Mouse (Mus musculus): ENCODE measurements around the gene Parp8. TPM values are rescaled to one million over a fixed set of nuclear protein-coding genes. Genes with fewer than 3 reads are reported as not detected.
A peak's percentile ranks its signal among the peaks of the same experiment; 100 is the strongest.

The Parp8 gene
- polyA plus RNA-seq, 1 experiment: 22.4 TPM

- no peak overlapping the region for H3K27ac ChIP-seq (ENCODE audit: insufficient read depth, low read length)
- no peak for TF ChIP-seq CTCF (IDR thresholded peaks at IDR 0.05; ENCODE audit: extremely low read depth, insufficient read depth, low read length)
- TF ChIP-seq POLR2A (IDR thresholded peaks at IDR 0.05; ENCODE audit: extremely low read depth, insufficient read depth, low read length): no peak
- H3K4me1 ChIP-seq (ENCODE audit: control insufficient read depth, insufficient read depth, low read length): no peaks in the 10 kb centered on the region
- no peak overlapping the region for H3K4me3 ChIP-seq (ENCODE audit: insufficient read depth, low read length)
Measured at GRCm38 (mm10) chr13:117035121-117035520, 9.8 kb upstream of the Parp8 start.

DNA sequence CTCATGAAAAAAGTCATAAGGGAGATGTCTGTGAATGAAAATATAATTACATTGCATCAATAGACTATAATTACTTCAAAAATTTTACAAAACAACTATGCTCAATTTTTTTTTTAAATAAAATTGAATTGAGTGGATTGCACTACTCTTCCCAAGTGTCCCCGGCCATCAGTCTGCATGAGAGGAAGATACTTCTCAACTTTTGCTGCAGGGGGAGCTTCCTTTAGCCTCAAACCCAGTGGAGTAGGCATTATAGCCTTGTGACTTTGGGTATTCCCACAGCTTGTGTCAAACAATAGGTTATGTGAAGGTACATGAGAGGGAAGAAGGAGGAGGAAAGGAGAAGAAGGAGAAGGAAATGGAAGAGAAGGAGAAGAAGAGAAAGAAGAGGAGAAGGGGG, 9.3 kb upstream of the Parp8 start:
- no peak for TF ChIP-seq POLR2A (IDR thresholded peaks at IDR 0.05; ENCODE audit: extremely low read depth, insufficient read depth, low read length)
- Histone ChIP-seq H3K27ac (ENCODE audit: insufficient read depth, low read length) (no peak overlapping the region), H3K4me1 (ENCODE audit: control insufficient read depth, insufficient read depth, low read length) (no peaks in the 10 kb centered on the region), H3K4me3 (ENCODE audit: insufficient read depth, low read length) (no peak overlapping the region)

GRCm38 (mm10) chr13:117033676-117034308, 8.5 kb upstream of the Parp8 start:
- no peak for TF ChIP-seq POLR2A (IDR thresholded peaks at IDR 0.05; ENCODE audit: extremely low read depth, insufficient read depth, low read length)
- TF ChIP-seq CTCF (IDR thresholded peaks at IDR 0.05; ENCODE audit: extremely low read depth, insufficient read depth, low read length): no peak
- Histone ChIP-seq H3K4me1 (ENCODE audit: control insufficient read depth, insufficient read depth, low read length) (no peaks in the 10 kb centered on the region), H3K4me3 (ENCODE audit: insufficient read depth, low read length) (no peak overlapping the region), H3K27ac (ENCODE audit: insufficient read depth, low read length) (no peak overlapping the region)

DNA sequence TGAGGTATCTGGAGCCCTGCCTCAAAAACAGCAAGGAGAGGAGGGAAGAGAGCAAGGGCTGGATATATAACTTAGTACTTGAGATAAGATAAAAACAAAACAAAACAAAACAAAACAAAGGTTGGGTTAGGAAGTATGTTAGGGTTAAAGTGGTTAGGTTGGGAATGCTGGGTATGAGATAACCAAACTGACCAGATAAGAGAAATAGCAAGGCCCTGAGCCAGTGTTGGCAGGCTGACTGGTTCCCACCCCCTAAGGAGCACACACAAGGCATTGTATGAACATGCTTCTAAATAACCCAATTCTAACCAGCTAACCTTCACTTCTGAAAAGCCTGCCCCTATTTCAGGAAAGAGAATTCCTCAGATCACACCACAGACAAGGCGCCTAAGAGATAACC, 7.1 kb upstream of the Parp8 start:
- no peak overlapping the region for H3K4me3 ChIP-seq (ENCODE audit: insufficient read depth, low read length)
- H3K27ac ChIP-seq (ENCODE audit: insufficient read depth, low read length): no peak overlapping the region
- H3K4me1 ChIP-seq (ENCODE audit: control insufficient read depth, insufficient read depth, low read length): no peaks in the 10 kb centered on the region
- no peak for TF ChIP-seq CTCF (IDR thresholded peaks at IDR 0.05; ENCODE audit: extremely low read depth, insufficient read depth, low read length)
- no peak for TF ChIP-seq POLR2A (IDR thresholded peaks at IDR 0.05; ENCODE audit: extremely low read depth, insufficient read depth, low read length)

DNA sequence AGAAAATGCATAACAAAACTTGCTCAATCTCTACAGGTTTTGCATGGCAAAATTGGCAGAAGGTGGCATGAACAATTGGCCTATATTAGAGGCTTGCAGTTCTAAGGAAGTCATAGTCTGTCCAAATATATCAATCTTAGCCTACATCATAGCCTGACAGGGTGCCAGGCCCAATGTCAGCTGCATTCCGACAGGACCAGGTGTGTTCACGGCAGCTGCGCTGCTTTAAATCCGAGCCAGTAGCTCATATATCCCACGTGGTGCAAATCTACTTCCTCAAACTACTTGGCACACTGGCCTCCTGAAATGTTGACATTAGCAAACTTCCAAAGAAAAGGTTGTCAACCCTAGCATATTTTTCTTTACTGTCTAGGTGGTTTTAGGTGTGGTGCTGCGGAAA, 6.2 kb upstream of the Parp8 start:
- H3K4me1 ChIP-seq (ENCODE audit: control insufficient read depth, insufficient read depth, low read length): no peaks in the 10 kb centered on the region
- no peak overlapping the region for H3K27ac ChIP-seq (ENCODE audit: insufficient read depth, low read length)
- TF ChIP-seq CTCF (IDR thresholded peaks at IDR 0.05; ENCODE audit: extremely low read depth, insufficient read depth, low read length) (no peak), POLR2A (IDR thresholded peaks at IDR 0.05; ENCODE audit: extremely low read depth, insufficient read depth, low read length) (no peak)
- no peak overlapping the region for H3K4me3 ChIP-seq (ENCODE audit: insufficient read depth, low read length)

DNA sequence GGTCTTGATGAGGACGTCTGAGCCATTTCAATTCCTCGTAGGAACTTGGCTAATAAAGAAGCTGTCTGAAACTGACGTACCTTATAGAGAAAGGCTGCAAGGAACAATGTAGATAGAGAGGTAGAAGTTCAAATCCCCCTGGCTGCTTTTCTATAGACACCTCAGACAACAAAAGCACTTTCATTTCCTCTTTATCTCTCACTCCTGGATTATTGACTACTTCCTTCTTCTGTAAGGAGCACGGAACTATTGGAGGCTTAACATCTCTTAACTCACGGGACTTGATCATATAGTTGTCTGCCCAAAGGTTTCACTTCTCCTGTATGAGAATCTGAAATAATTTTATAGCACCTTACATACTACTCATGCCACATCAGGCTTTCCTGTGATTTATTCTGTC, 2.9 kb upstream of the Parp8 start:
- no peak overlapping the region for H3K4me3 ChIP-seq (ENCODE audit: insufficient read depth, low read length)
- no peak for TF ChIP-seq CTCF (IDR thresholded peaks at IDR 0.05; ENCODE audit: extremely low read depth, insufficient read depth, low read length)
- TF ChIP-seq POLR2A (IDR thresholded peaks at IDR 0.05; ENCODE audit: extremely low read depth, insufficient read depth, low read length): no peak
- no peaks in the 10 kb centered on the region for H3K4me1 ChIP-seq (ENCODE audit: control insufficient read depth, insufficient read depth, low read length)
- H3K27ac ChIP-seq (ENCODE audit: insufficient read depth, low read length): no peak overlapping the region

DNA sequence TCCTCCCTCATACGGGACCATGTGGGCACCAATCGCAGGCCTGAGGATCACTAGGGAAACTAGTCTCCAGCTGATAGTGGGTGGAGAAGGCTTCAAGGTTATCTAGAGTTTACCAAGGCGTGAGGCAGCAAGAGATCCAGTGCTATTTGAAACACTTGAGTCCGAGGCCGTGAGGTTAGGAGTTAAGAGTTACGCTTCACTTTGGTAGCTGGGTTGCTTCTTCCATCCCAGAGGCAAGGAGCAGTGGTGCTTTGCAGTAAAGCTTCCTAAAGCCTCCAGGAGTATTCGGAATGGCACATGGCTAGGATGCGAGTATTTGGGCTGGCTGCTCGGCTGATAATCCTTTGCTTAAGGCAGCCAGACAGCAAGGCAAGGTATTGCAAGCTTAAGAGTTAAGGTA, 2.0 kb upstream of the Parp8 start:
- H3K4me1 ChIP-seq (ENCODE audit: control insufficient read depth, insufficient read depth, low read length): no peaks in the 10 kb centered on the region
- no peak overlapping the region for H3K27ac ChIP-seq (ENCODE audit: insufficient read depth, low read length)
- H3K4me3 ChIP-seq (ENCODE audit: insufficient read depth, low read length): no peak overlapping the region
- no peak for TF ChIP-seq POLR2A (IDR thresholded peaks at IDR 0.05; ENCODE audit: extremely low read depth, insufficient read depth, low read length)

- TF ChIP-seq POLR2A (IDR thresholded peaks at IDR 0.05; ENCODE audit: extremely low read depth, insufficient read depth, low read length) (no peak), CTCF (IDR thresholded peaks at IDR 0.05; ENCODE audit: extremely low read depth, insufficient read depth, low read length) (no peak)
- Histone ChIP-seq H3K27ac (ENCODE audit: insufficient read depth, low read length) (no peak overlapping the region), H3K4me3 (ENCODE audit: insufficient read depth, low read length) (no peak overlapping the region; the same call in 1 of the 2 replicates), H3K4me1 (ENCODE audit: control insufficient read depth, insufficient read depth, low read length) (no peaks in the 10 kb centered on the region)
Measured at GRCm38 (mm10) chr13:117026276-117026780, 991 bp upstream of the Parp8 start.

- H3K4me1 ChIP-seq (ENCODE audit: control insufficient read depth, insufficient read depth, low read length): no peaks in the 10 kb centered on the region
- peak overlapping the region; percentile 97 for H3K4me3 ChIP-seq (ENCODE audit: insufficient read depth, low read length)
- peak overlapping the region; percentile 75 for H3K27ac ChIP-seq (ENCODE audit: insufficient read depth, low read length)
- TF ChIP-seq POLR2A (IDR thresholded peaks at IDR 0.05; ENCODE audit: extremely low read depth, insufficient read depth, low read length) (no peak), CTCF (IDR thresholded peaks at IDR 0.05; ENCODE audit: extremely low read depth, insufficient read depth, low read length) (no peak)
Measured at GRCm38 (mm10) chr13:117024916-117025225, 466 bp downstream of the Parp8 start.

DNA sequence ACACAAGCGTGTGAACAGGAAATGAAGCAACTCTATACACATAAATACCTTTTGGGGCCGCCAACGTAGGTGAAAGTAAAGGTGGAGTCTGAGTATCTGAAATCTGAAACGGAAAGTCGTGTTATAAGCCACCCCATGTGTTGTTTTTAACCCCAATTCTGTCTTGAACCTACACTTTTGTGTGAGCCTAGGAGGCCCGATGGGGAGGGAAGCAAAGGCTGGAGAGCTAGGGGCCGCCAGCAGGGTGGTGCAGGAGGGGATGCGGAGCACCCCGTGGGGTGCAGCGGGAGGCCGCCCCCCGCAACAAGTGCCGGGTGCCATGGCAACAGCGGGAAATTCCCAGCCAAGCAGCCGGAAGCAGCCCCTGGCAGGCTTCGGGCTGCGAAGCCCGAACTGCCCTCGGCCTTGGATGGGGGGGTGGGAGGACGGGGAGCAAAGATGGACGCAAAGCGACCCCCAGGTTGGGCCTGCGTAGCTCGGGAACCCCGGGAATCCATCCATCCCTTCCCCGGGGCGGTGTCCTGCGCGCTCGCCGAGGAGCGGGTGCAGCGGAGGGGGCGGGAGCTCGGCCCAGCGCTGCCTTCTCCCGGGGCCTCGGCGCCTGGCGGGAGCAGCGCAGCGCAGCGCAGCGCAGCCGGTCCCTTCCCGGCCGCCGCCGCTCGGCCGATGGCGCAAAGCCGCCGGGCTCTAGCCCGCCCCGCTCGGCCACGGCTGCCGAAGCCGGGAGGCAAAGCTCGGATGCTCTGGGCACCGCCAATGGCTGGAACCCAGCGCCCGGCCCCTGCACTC, 1.0 kb downstream of the Parp8 start:
- Histone ChIP-seq H3K4me1 (ENCODE audit: control insufficient read depth, insufficient read depth, low read length) (no peaks in the 10 kb centered on the region), H3K27ac (ENCODE audit: insufficient read depth, low read length) (peak overlapping the region; percentile 75), H3K4me3 (ENCODE audit: insufficient read depth, low read length) (peak overlapping the region; percentile 97)
- TF ChIP-seq POLR2A (IDR thresholded peaks at IDR 0.05; ENCODE audit: extremely low read depth, insufficient read depth, low read length) (no peak), CTCF (IDR thresholded peaks at IDR 0.05; ENCODE audit: extremely low read depth, insufficient read depth, low read length) (no peak)

All from cortical plate, adult 2 months (tissue).